Mouse (Mus musculus) cerebellum, adult 18-20 months (tissue): ENCODE measurements around the gene Apobec3.
A peak's percentile ranks its signal among the peaks of the same experiment; 100 is the strongest.
"Not testable (repeated sequence)": the region's sequence is repeated elsewhere in the genome, so short reads cannot be mapped to it uniquely, and the experiment has no call there.

Source experiments
- DNase-seq, 2 experiments: peaks; one replicate each; pipeline ENCODE4 v3.0.0; 2021

The Apobec3 gene

DNA sequence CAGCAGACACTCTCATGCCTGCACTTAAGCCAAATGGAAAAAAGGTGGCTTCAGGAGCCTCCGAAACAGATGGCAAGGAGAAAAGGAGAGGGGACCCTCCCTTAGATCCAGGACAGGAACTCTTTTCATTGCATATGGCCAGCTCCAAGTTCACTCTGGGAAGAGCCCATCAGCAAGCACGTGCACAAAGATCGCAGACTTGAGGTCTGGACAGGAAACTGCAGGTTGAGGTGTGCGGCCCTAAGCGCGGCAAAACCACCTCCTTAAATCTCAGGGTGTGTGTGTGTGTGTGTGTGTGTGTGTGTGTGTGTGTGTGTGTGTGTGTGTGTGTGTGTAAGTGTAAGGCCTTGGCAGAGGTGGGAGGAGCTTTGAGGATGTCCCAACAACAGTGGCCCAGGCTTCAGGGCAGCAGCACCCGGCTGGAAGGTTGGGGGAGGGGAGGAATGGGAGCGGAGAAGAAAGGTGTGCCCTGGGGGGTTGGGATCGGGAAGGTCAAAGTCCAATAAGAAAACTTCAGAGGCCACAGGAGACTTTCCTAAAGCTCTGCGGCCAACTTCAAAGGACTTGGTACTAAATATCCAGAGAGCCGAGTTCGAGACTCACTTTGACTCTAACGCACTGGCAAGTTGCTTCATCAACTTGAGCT, 40.2 kb downstream of the Apobec3 start:
- peak in 1 of 2 experiments; percentile 43 for DNase-seq

- DNase-seq: peak; percentile 95 to 97
These were observed 41.0 kb downstream of the Apobec3 start for GRCm38 (mm10) chr15:79932323-79932987.

GRCm38 (mm10) chr15:79933052-79933669, 41.7 kb downstream of the Apobec3 start:
- no peak for DNase-seq

GRCm38 (mm10) chr15:79933670-79934514, 42.4 kb downstream of the Apobec3 start:
- no peak for DNase-seq

DNA sequence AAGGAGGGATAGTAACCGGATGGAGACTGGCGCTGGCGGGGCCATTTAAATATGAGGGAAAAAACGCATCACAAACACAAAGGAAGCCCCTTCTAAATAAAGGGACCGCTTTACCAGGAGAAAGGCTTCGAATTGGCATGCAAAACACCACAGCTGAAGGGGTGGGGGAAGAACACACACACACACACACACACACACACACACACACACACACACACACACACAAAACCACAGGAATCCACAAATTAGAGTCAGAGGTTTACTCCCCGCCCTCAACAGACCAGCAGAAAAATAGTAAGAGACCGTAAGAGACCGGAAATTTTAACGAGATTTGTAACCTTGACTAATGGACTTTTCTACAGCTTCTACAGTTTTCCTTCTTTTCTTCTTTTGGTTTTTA, 43.3 kb downstream of the Apobec3 start:
- no peak for DNase-seq

DNA sequence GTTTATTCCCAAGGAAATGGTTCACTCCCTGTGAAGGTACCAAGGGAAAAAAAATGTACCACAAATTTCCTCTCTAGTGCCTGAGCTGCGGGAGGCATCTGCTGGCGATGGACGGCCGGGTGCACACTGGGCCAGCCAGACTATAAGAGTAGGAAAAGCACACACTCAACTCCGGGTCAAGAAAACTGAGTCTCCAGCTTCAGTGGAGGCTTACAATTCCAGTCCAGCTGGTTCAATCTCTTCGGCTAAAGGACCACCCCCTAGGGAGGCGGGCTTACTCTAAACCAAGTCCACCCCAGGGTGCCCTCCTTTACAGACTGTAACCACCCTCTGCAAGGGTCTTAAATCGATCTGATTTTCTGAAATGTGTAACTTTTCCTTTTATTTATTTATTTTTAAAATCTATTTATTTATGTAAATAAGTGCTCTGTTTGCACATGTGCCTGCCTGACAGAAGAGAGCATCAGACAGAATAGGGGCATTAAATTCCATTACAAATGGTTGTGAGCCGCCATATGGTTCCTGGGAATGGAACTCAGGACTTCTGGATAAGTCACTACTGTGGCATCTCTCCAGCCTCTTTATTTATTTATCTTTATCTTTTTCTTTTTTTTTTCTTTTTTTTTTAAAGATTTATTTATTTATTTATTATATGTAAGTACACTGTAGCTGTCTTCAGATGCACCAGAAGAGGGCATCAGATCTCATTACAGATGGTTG, 44.4 kb downstream of the Apobec3 start:
- no peak for DNase-seq

DNA sequence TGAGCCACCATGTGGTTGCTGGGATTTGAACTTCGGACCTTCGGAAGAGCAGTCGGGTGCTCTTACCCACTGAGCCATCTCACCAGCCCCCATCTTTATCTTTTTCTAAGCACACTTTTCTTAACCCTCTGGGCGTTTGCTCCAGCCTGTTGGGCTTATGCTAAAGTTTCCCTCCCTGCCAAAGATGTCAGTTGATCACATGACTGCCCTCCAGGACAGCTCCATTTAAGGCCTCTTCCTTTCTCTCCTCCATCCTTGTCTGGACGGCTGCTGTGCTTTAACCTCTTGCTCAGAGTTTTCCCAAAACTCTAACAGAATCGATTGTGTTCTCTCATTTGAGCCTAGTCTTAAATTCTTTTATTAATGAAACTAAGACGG, 44.9 kb downstream of the Apobec3 start:
- DNase-seq: no peak

DNA sequence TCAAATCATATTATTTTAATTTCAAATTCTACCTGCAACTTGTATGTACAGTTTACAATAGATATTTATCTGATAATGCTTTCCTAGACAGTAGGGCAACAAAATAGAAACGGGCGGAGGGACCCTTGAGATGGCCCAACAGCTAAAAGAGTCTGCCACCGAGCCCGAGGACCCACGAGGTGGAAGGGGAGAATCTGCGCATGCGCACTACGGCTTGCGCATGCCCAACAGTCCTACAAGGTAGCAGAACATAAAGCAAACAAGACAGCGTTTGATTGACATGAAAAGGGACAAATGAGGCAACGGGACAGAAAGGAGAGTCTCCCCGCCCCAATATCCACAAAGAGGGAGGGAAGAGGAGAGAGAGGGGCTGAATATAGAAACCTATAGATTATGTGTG, 47.6 kb downstream of the Apobec3 start:
- DNase-seq: no peak

DNA sequence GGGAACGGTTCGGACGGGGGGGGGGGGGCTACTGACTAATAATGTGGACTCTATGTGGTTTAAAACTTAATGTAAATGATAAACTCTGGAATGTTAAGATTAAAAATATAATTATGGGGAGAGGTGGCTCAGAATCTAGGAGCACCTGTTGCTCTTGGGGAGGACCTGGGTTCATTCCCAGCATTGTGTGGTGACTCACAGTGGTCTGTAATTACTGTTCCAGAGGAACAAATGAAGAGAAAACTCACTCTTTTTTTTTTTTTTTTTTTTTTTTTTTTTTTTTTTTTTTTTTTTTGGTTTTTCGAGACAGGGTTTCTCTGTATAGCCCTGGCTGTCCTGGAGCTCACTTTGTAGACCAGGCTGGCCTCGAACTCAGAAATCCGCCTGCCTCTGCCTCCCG, 48.0 kb downstream of the Apobec3 start:
- DNase-seq: not testable (repeated sequence)

- no peak for DNase-seq
These were observed 48.5 kb downstream of the Apobec3 start for GRCm38 (mm10) chr15:79939913-79940312.

- peak; percentile 53 to 67 for DNase-seq
These were observed 49.5 kb downstream of the Apobec3 start for GRCm38 (mm10) chr15:79940932-79941331.

DNA sequence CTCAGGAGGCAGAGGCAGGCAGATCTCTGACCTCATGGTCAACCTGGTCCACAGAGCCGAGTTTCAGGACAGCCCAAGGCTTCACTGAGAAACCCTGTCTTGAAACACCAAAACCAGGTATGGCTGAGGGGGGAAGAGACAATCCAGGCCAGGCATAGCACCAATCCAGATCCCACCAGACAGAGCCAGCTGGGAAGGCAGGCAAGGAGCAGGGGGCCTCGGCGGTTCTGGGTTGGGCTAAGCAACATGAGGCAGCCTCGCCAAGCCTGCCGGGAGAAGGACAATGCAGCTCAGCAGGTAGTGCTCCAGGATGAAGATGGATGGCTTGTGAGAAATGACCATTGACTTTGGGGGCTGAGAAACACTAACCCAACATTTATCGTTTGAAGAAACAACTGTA, 51.1 kb downstream of the Apobec3 start:
- no peak for DNase-seq

DNA sequence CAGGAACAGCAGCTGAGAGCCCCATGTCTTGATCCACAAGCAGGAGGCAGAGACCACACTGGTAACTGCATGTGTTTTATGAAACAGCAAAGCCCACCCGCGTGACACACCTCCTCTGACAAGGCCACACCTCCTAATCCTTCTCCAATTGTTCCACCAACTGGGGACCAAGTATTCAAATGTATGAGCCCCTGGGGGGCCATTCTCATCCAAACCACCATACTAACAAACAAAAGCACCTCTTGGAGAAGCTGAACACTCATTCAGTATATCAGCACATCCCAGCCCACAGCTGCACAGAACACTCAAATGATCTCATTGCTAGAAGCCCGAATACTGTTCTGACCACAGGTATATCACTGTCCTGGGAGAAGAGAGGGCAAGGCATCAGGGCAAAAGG, 52.1 kb downstream of the Apobec3 start:
- DNase-seq: no peak

DNA sequence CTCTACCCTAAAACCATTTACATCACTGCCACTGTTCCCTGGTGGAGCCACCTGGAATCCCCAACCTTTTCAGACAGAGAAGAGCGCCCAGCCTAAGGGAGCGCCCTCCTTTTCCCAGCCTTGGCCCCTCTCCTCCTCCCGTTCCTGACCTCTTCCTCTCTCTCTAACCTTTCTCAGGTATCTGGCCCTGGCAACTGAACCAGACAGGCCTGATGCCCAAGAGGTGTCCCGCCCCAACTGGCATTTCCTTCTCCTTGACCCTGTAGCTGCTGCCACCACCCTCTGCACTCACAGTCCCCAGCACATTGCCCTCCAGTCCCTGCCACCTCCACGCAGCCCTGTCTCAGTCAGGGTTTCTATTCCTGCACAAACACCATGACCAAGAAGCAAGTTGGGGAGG, 53.5 kb downstream of the Apobec3 start:
- no peak for DNase-seq

DNA sequence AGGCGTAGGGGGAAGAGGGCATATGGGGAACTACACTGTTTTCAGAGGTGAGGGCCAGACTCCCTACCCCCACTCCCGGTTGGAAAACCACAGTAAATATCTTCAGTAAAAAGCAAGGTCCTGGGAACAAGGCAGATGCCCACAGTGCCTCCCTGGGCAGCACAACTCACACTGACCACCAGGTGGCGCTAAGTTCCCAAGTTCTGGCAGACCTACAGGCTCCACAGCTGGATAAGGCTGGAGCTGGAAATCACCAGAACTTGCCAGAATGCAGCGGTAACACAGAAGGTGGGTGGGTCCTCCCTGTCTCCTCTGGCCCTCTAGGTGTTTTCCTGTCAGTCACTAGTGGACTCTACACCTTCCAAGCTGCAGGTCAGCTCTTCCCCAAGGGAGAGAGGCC, 54.6 kb downstream of the Apobec3 start:
- peak; percentile 83 to 89 for DNase-seq

GRCm38 (mm10) chr15:79946790-79947189, 55.3 kb downstream of the Apobec3 start:
- no peak for DNase-seq

DNA sequence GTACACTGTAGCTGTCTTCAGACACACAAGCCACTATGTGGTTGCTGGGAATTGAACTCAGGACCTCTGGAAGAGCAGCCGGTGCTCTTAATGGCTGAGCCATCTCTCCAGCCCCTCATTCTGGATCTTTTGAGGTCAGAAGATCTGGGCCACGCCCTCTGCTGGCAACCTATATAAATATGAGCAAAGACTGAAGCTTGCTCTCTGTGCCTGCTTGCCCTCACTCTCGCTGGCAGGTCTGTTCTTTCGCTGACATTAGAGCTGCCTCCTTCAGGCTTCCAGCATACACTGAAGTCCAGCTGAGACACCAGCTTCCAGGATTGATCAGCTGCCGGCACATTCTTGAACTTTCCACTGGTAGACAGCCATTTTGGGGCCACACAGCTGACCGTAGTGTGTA, 56.2 kb downstream of the Apobec3 start:
- no peak for DNase-seq

DNA sequence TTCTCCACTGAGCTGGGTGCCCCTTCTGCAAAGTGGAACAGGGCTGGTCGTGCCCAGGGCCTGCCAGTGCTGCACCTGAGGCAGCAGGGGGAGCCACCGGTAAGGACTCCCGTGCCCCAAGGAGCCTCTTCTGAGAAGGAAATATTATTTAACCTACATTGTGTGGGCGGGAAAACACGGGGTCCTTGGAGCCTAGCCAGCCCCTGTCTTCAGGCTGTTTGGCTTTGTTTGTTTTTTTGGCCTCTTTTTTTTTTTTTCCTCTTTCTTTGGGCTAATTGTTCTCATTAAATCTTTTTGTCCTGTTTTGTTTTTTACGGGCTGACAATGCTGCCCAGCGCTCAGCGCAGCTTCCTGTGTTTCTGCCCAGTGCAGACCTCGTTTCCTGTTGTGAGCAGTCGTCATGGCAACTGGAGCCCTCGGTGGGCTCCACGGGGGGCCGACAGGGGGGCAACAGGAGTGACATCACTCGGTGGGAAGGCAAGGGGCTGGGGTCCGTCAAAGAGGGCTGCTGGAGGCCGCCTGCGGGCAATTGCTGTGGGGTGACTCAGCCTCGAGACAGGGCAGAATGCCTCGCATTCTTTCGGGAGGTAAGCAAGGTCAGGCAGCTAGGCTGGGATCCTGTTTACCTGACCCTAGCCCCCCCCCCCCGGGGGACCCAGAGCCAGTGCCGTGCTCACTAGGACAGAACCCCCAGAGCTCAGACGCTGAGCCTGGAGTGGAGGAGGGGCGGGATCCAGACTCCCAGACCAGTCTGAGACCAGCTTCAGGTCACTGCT, 59.0 kb downstream of the Apobec3 start:
- peak; percentile 82 to 83 for DNase-seq

- no peak for DNase-seq
These were observed 59.8 kb downstream of the Apobec3 start for GRCm38 (mm10) chr15:79951226-79951625.

DNA sequence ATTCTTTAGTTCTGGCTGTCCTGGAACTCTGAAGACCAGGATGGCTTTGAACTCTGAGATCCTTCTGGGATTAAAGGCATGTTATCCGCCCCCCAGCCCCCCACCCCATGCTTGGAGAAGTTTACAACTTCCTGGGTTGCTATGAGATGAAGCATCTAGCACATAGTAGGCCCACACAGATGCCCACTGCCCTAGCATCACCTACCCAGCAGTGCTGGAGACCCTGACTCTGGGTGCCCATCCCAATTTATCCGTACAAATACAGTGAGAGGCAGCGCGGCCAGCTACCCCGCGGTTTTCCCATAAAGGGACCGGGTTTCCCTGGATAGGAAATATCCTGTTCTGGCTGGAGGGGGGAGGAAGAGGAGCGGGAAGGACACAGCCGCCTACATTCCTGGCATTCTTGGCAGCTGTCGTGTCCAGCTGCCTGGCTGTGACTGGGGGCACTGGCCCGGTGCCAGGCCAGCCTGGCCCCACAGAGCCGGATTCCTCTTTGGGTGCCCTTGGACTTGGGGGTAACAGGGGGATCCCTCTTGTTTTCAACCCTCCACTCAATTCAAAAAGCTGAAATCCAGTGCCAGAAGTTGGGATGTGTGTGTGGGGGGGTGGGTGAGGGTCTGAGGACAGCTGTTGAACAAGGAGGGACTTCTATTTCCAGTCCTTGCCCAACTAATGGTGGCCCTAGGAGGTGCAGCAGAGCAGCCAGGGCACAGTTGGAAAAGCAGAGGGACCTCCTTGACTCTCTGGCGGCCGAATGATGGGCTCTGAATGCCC, 60.5 kb downstream of the Apobec3 start:
- no peak for DNase-seq
